Mouse (Mus musculus) G1E (cell line): ENCODE measurements around the gene Acer1.

ENCODE experiments used
- CTCF ChIP-seq: IDR thresholded peaks from 2 replicates; pipeline ENCODE4 v1.5.1; 2012; ENCODE audit warnings: low read depth, low read length, inconsistent platforms, mixed read lengths
- GATA1 ChIP-seq: IDR thresholded peaks from 2 replicates; pipeline ENCODE4 v1.6.1; 2012; ENCODE audit warnings: borderline replicate concordance, low read length, inconsistent platforms, mixed read lengths
- POLR2AphosphoS5 ChIP-seq: IDR thresholded peaks from 2 replicates; pipeline ENCODE4 v1.6.1; 2012; ENCODE audit warnings: low read depth, low read length, inconsistent platforms; ENCODE audit not compliant: insufficient replicate concordance

DNA sequence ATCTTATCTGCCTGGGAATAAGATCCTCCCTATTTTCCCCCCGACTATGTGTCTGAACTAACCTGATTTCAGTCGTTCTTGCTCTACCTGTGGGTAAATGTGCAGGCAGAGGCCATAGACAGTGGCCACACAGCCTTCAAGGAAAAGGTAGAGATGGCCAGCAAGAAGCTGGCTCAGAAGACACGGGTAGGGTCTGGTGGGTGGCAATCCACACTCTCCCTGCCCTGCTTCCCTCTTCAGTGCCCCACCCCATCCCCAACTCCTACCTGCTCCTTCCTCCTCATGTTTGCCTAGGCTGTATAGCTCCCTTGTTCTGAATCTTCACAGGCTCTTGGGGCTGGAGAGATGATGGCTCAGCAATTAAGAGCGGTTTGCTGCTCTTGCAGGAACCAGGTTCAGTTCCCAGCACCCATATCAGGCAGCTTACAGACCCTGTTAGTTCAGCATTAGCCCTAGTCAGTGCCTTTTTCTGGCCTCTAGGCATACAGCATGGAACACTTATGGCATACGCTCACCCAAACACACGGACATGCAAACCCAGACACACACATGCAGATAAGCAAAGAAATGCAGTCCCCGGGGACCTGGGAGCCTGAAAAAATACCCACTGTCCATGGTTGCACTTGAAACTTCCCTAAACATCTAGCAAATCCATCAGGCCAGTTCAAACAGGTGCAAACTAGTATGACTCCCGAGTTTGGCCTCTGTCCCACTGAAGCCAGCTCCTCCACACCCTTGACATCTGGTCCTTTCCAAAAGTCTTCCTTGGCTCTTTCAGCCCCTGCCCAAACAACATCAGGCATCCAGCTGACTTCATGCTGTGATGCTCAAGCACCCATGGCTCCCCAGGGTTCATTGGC is 5.2 kb downstream of the Acer1 start:
- TF ChIP-seq CTCF (no peak), GATA1 (no peak), POLR2AphosphoS5 (no peak)
